Mouse (Mus musculus): ENCODE measurements at regions not wholly inside any gene's neighbourhood (a gene's known extent, or its start where the extent isn't known, plus 50 kb on each side); places are given as distances from the start of the nearest gene placed in this dataset.

GRCm38 (mm10) chr16:87295727-87296126, 58.3 kb upstream of the N6amt1 start:
- Histone ChIP-seq H3K4me1 (ENCODE audit: insufficient read depth, low read depth, low read length) (no peaks in the 10 kb centered on the region), H3K27me3 (ENCODE audit: insufficient read depth, low read length) (no peaks in the 10 kb centered on the region), H3K4me3 (ENCODE audit: low read depth, low read length) (no peak overlapping the region), H3K9me3 (replicated peaks) (no peaks in the 10 kb centered on the region), H3K36me3 (replicated peaks) (no peaks in the 10 kb centered on the region)
- ATAC-seq (ENCODE audit: extremely low read depth, insufficient number of reproducible peaks, low FRiP score, poor library complexity, severe bottlenecking) (no peak), DNase-seq (ENCODE audit: low spot score) (no peak)
- no peak for TF ChIP-seq GATA2 (IDR thresholded peaks at IDR 0.05; ENCODE audit: borderline replicate concordance, low read depth, low read length)
- TF ChIP-seq TAL1 (conservative IDR thresholded peaks at IDR 0.05; ENCODE audit: low read depth, low read length): no peak
- TF ChIP-seq POLR2AphosphoS5 (IDR thresholded peaks at IDR 0.05; ENCODE audit: insufficient replicate concordance, low read depth, low read length): no peak
- no peak for TF ChIP-seq CTCF (IDR thresholded peaks at IDR 0.05; ENCODE audit: low read depth, low read length)
- TF ChIP-seq GATA1 (IDR thresholded peaks at IDR 0.05; ENCODE audit: borderline replicate concordance, low read length): no peak

GRCm38 (mm10) chr16:87292826-87293225, 61.2 kb upstream of the N6amt1 start:
- DNase-seq (ENCODE audit: low spot score): no peak
- H3K27me3 ChIP-seq (ENCODE audit: insufficient read depth, low read length): no peaks in the 10 kb centered on the region
- H3K4me1 ChIP-seq (ENCODE audit: insufficient read depth, low read depth, low read length): no peaks in the 10 kb centered on the region
- H3K36me3 ChIP-seq (replicated peaks): no peaks in the 10 kb centered on the region
- no peaks in the 10 kb centered on the region for H3K9me3 ChIP-seq (replicated peaks)
- TF ChIP-seq TAL1 (conservative IDR thresholded peaks at IDR 0.05; ENCODE audit: low read depth, low read length): no peak
- TF ChIP-seq GATA1 (IDR thresholded peaks at IDR 0.05; ENCODE audit: borderline replicate concordance, low read length): no peak
- no peak for TF ChIP-seq GATA2 (IDR thresholded peaks at IDR 0.05; ENCODE audit: borderline replicate concordance, low read depth, low read length)
- TF ChIP-seq CTCF (IDR thresholded peaks at IDR 0.05; ENCODE audit: low read depth, low read length): no peak
- TF ChIP-seq POLR2AphosphoS5 (IDR thresholded peaks at IDR 0.05; ENCODE audit: insufficient replicate concordance, low read depth, low read length): no peak
- no peak for ATAC-seq (ENCODE audit: extremely low read depth, insufficient number of reproducible peaks, low FRiP score, poor library complexity, severe bottlenecking)
- H3K4me3 ChIP-seq (ENCODE audit: low read depth, low read length): no peak overlapping the region

GRCm38 (mm10) chr16:87291716-87292115, 62.3 kb upstream of the N6amt1 start:
- TF ChIP-seq TAL1 (conservative IDR thresholded peaks at IDR 0.05; ENCODE audit: low read depth, low read length) (no peak), POLR2AphosphoS5 (IDR thresholded peaks at IDR 0.05; ENCODE audit: insufficient replicate concordance, low read depth, low read length) (no peak), CTCF (IDR thresholded peaks at IDR 0.05; ENCODE audit: low read depth, low read length) (no peak), GATA2 (IDR thresholded peaks at IDR 0.05; ENCODE audit: borderline replicate concordance, low read depth, low read length) (no peak), GATA1 (IDR thresholded peaks at IDR 0.05; ENCODE audit: borderline replicate concordance, low read length) (no peak)
- no peak for DNase-seq (ENCODE audit: low spot score)
- ATAC-seq (ENCODE audit: extremely low read depth, insufficient number of reproducible peaks, low FRiP score, poor library complexity, severe bottlenecking): no peak
- H3K4me3 ChIP-seq (ENCODE audit: low read depth, low read length): no peak overlapping the region
- H3K4me1 ChIP-seq (ENCODE audit: insufficient read depth, low read depth, low read length): no peaks in the 10 kb centered on the region
- no peaks in the 10 kb centered on the region for H3K9me3 ChIP-seq (replicated peaks)
- H3K27me3 ChIP-seq (ENCODE audit: insufficient read depth, low read length): no peaks in the 10 kb centered on the region
- no peaks in the 10 kb centered on the region for H3K36me3 ChIP-seq (replicated peaks)

- Histone ChIP-seq H3K36me3 (replicated peaks) (no peaks in the 10 kb centered on the region), H3K27me3 (ENCODE audit: insufficient read depth, low read length) (no peaks in the 10 kb centered on the region), H3K4me3 (ENCODE audit: low read depth, low read length) (no peak overlapping the region), H3K4me1 (ENCODE audit: insufficient read depth, low read depth, low read length) (no peaks in the 10 kb centered on the region), H3K9me3 (replicated peaks) (no peaks in the 10 kb centered on the region)
- ATAC-seq (ENCODE audit: extremely low read depth, insufficient number of reproducible peaks, low FRiP score, poor library complexity, severe bottlenecking): no peak
- TF ChIP-seq TAL1 (conservative IDR thresholded peaks at IDR 0.05; ENCODE audit: low read depth, low read length): no peak
- TF ChIP-seq CTCF (IDR thresholded peaks at IDR 0.05; ENCODE audit: low read depth, low read length): no peak
- no peak for TF ChIP-seq GATA1 (IDR thresholded peaks at IDR 0.05; ENCODE audit: borderline replicate concordance, low read length)
- no peak for TF ChIP-seq POLR2AphosphoS5 (IDR thresholded peaks at IDR 0.05; ENCODE audit: insufficient replicate concordance, low read depth, low read length)
- TF ChIP-seq GATA2 (IDR thresholded peaks at IDR 0.05; ENCODE audit: borderline replicate concordance, low read depth, low read length): no peak
- no peak for DNase-seq (ENCODE audit: low spot score)
Measured at GRCm38 (mm10) chr16:87285639-87286038, 68.3 kb upstream of the N6amt1 start.

- TF ChIP-seq POLR2AphosphoS5 (IDR thresholded peaks at IDR 0.05; ENCODE audit: insufficient replicate concordance, low read depth, low read length) (no peak), GATA1 (IDR thresholded peaks at IDR 0.05; ENCODE audit: borderline replicate concordance, low read length) (no peak), TAL1 (conservative IDR thresholded peaks at IDR 0.05; ENCODE audit: low read depth, low read length) (no peak), CTCF (IDR thresholded peaks at IDR 0.05; ENCODE audit: low read depth, low read length) (no peak), GATA2 (IDR thresholded peaks at IDR 0.05; ENCODE audit: borderline replicate concordance, low read depth, low read length) (no peak)
- Histone ChIP-seq H3K4me1 (ENCODE audit: insufficient read depth, low read depth, low read length) (no peaks in the 10 kb centered on the region), H3K27me3 (ENCODE audit: insufficient read depth, low read length) (no peaks in the 10 kb centered on the region), H3K4me3 (ENCODE audit: low read depth, low read length) (no peak overlapping the region), H3K36me3 (replicated peaks) (no peaks in the 10 kb centered on the region), H3K9me3 (replicated peaks) (no peaks in the 10 kb centered on the region)
- no peak for ATAC-seq (ENCODE audit: extremely low read depth, insufficient number of reproducible peaks, low FRiP score, poor library complexity, severe bottlenecking)
- no peak for DNase-seq (ENCODE audit: low spot score)
Measured at GRCm38 (mm10) chr16:87284835-87285510, 69.0 kb upstream of the N6amt1 start.

- DNase-seq (ENCODE audit: low spot score) (no peak), ATAC-seq (ENCODE audit: extremely low read depth, insufficient number of reproducible peaks, low FRiP score, poor library complexity, severe bottlenecking) (no peak)
- no peaks in the 10 kb centered on the region for H3K36me3 ChIP-seq (replicated peaks)
- no peaks in the 10 kb centered on the region for H3K27me3 ChIP-seq (ENCODE audit: insufficient read depth, low read length)
- TF ChIP-seq CTCF (IDR thresholded peaks at IDR 0.05; ENCODE audit: low read depth, low read length) (no peak), GATA1 (IDR thresholded peaks at IDR 0.05; ENCODE audit: borderline replicate concordance, low read length) (no peak)
- H3K9me3 ChIP-seq (replicated peaks): no peaks in the 10 kb centered on the region
- no peaks in the 10 kb centered on the region for H3K4me1 ChIP-seq (ENCODE audit: insufficient read depth, low read depth, low read length)
- no peak overlapping the region for H3K4me3 ChIP-seq (ENCODE audit: low read depth, low read length)
Measured at GRCm38 (mm10) chr16:87278518-87278917, 75.5 kb upstream of the N6amt1 start.

Data from G1E (cell line).